Mouse (Mus musculus) forebrain, embryonic 10.5 days (tissue): ENCODE results near the gene Sowahb. TPM values are rescaled to one million over a fixed set of nuclear protein-coding genes. Genes with fewer than 3 reads are reported as not detected.

Experiments
- DNase-seq: peaks from one replicate; pipeline ENCODE4 v3.0.0-alpha.2; 2017; ENCODE audit warnings: low spot score; ENCODE audit errors: extremely low spot score
- H3K27ac ChIP-seq: fragments of 300-500 bp; sonication (generic); 2 replicates; pipeline ENCODE4 v1.5.1; 2016; ENCODE audit warnings: mild to moderate bottlenecking
- H3K27me3 ChIP-seq: fragments of 300-500 bp; sonication (generic); 2 replicates; pipeline ENCODE4 v1.6.1; 2016; ENCODE audit warnings: mild to moderate bottlenecking; ENCODE audit not compliant: poor library complexity, severe bottlenecking
- H3K36me3 ChIP-seq: fragments of 300-500 bp; sonication (generic); replicated peaks from 2 replicates; pipeline ENCODE4 v1.6.1; 2016; ENCODE audit warnings: mild to moderate bottlenecking, moderate library complexity
- H3K4me1 ChIP-seq: fragments of 300-500 bp; sonication (generic); 2 replicates; pipeline ENCODE4 v1.6.1; 2016
- H3K4me3 ChIP-seq: fragments of 300-500 bp; sonication (generic); 2 replicates; pipeline ENCODE4 v1.5.1; 2016; ENCODE audit warnings: mild to moderate bottlenecking, moderate library complexity
- H3K9me3 ChIP-seq: fragments of 300-500 bp; sonication (generic); 2 replicates; pipeline ENCODE4 v1.6.1; 2016; ENCODE audit warnings: mild to moderate bottlenecking, moderate library complexity
- WGBS: fragments of 180-500 bp; shearing (Covaris S2); methylation state at CpG from one replicate; pipeline ENCODE4 v1.1.7; 2016; 5-methylcytosine and 5-hydroxymethylcytosine counted together
- polyA plus RNA-seq: library from polyadenylated mRNA; unstranded; fragments of >200 nt; fragmentation: Nextera tagmentation; extraction: Ambion mirVana; gene quantifications from 2 replicates; pipeline ENCODE4 v1.2.1, GENCODE M21; 2016

The Sowahb gene
- polyA plus RNA-seq, result 0.21 and 0.43 TPM in 2 replicates

GRCm38 (mm10) chr5:93044584-93045370 is at the start of gene Sowahb:
Gene Sowahb, minus strand, starts transcription at chr5:93045022.
- H3K27ac ChIP-seq, result 0 out of 2 replicates have a peak within 1 kb of the TSS, but pooled peaks have one; percentile 46
- peak within 1 kb of the TSS; percentile 63 for H3K4me3 ChIP-seq
- H3K36me3 ChIP-seq, result no peaks in the 10 kb centered on the region
- H3K27me3 ChIP-seq, result peaks cover 98% of the 10 kb centered on the region
- H3K9me3 ChIP-seq, result no peaks in the 10 kb centered on the region
- WGBS, result under 1% methylated on average over 68 of the region's 68 CpGs
- peaks cover 23% of the 10 kb centered on the region for H3K4me1 ChIP-seq
- no peak for DNase-seq

DNA sequence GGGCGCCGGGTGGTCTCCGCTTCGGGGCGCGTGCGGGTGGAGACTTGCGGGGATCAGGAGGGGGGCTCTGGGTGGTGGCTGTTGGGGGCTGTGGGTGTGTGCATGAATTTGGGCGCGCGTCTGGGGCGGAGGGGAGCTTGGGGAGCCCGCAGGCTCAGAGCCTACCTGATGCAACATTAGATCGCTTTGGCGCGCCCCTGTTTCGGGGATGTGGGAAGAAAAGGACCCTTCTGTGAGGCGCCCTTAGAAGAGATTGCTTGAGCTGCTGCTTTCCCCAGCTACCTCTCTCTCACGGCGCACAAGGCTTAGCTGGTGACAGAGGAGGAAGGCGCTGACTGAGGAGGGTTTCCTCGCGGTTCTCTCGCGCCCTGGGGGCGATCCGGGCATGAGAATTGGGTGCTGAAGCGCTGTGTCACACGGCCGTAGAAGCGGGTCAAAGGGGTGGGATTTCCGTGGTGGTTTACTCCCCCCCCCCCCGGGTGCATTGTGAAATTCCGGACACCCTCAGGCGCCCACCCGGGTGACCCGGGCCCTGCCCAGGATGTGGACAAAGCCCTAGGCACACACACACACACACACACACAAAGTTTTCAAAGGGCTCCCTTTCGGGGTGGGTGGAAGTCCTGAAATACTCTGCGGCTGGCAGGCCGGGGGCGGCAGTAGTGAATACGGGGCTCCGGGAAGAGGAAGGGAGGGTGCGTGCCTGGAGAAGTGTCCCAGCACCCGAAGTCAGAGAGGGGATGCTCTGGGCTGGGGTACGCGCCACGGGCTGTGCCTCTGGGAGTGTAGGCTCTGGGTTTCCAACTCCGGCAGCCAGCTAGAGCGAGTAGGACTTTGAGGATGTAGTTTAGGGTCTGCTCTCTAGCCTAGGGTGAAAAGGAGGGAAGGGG is 49.1 kb upstream of the Sowahb start:
- peaks cover 17% of the 10 kb centered on the region for H3K36me3 ChIP-seq
- peak overlapping the region; percentile 99 for H3K27ac ChIP-seq
- under 1% methylated on average over 50 of the region's 50 CpGs for WGBS
- H3K9me3 ChIP-seq, result no peaks in the 10 kb centered on the region
- peaks cover 64% of the 10 kb centered on the region for H3K4me1 ChIP-seq
- peak overlapping the region; percentile 94 for H3K4me3 ChIP-seq
- H3K27me3 ChIP-seq, result no peaks in the 10 kb centered on the region
- peak; percentile 68 for DNase-seq

- Histone ChIP-seq H3K4me3 (peak within 1 kb of the TSS; percentile 94), H3K36me3 (peaks cover 8% of the 10 kb centered on the region), H3K4me1 (peaks cover 55% of the 10 kb centered on the region), H3K27me3 (no peaks in the 10 kb centered on the region), H3K27ac (peak within 1 kb of the TSS; percentile 99), H3K9me3 (no peaks in the 10 kb centered on the region)
- DNase-seq, result peak; percentile 93
- WGBS, result under 1% methylated on average over 63 of the region's 63 CpGs
Measured at GRCm38 (mm10) chr5:93092857-93093622, 48.2 kb upstream of the Sowahb start, which contains the start of gene Sept11. Gene Sept11, plus strand, starts transcription at chr5:93093437.

- H3K9me3 ChIP-seq, result no peaks in the 10 kb centered on the region
- H3K36me3 ChIP-seq, result 0 out of 2 replicates have a peak, but pooled peaks cover 2% of the 10 kb centered on the region
- no peaks in the 10 kb centered on the region for H3K27me3 ChIP-seq
- H3K27ac ChIP-seq, result peak overlapping the region; percentile 99
- H3K4me1 ChIP-seq, result peaks cover 47% of the 10 kb centered on the region
- peak overlapping the region; percentile 94 for H3K4me3 ChIP-seq
- WGBS, result 8% methylated on average over 28 of the region's 28 CpGs
- peak; percentile 51 for DNase-seq
Measured at GRCm38 (mm10) chr5:93092147-93092781, 47.4 kb upstream of the Sowahb start.

GRCm38 (mm10) chr5:93091266-93091665 is 46.4 kb upstream of the Sowahb start:
- no peaks in the 10 kb centered on the region for H3K9me3 ChIP-seq
- 0 out of 2 replicates have a peak, but pooled peaks cover 2% of the 10 kb centered on the region for H3K36me3 ChIP-seq
- WGBS, result 84% methylated on average over 3 of the region's 3 CpGs
- H3K27ac ChIP-seq, result no peak overlapping the region
- H3K4me1 ChIP-seq, result peaks cover 37% of the 10 kb centered on the region
- no peak for DNase-seq
- H3K27me3 ChIP-seq, result no peaks in the 10 kb centered on the region
- H3K4me3 ChIP-seq, result peak overlapping the region; percentile 94; the same call in 1 of the 2 replicates

DNA sequence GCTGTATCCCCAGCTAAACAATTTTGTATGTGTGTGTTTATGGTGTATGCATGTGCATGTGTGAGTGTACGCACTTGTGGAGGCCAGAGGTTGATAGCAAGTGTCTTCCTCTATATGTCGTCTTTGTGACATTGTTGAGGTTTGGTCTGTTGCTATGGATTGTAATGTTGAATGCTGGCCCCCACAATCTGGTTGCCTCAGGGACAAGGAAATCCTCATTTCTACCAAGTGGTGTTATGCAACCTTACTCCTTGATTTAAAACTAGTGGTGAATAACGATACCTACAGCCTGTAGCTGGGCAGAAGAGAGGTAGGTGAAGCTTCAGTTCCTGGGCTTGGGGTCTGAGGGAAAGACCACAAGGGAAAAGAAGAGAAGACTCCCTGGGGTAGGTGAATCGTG is 41.1 kb upstream of the Sowahb start:
- Histone ChIP-seq H3K36me3 (no peaks in the 10 kb centered on the region), H3K4me3 (no peak overlapping the region), H3K27me3 (no peaks in the 10 kb centered on the region), H3K9me3 (no peaks in the 10 kb centered on the region), H3K4me1 (peaks cover 1% of the 10 kb centered on the region), H3K27ac (no peak overlapping the region)
- DNase-seq, result no peak
- WGBS, result 88% methylated on average over 4 of the region's 4 CpGs

DNA sequence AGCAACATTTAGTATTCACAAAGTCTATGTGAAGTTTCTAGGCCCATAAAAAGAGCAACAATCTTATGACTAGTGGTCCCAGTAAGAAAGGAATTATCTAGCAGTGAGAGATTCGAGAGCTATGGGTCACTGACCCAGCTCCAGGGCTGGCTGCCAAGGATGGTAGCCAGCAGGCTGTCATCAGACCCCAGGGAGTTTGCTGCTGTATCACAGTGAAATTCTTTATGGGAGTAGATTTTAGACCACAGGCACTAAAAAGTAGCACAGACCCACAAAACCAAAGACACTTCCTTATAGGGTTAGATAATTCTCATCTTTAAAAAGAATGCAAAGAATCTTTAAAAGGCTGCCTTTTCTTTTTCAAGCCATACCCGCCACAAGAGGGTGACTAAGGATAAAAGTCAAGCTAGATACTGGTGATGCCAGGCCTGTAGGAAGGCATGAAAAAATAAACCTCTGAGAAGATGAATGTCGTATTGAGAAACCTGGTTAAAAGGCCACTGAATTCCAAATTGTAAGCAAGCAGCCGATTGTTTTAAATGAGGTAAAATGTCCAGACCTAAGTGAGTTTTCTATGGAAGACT is 40.3 kb upstream of the Sowahb start:
- Histone ChIP-seq H3K36me3 (no peaks in the 10 kb centered on the region), H3K27ac (no peak overlapping the region), H3K4me1 (no peaks in the 10 kb centered on the region), H3K27me3 (no peaks in the 10 kb centered on the region), H3K4me3 (no peak overlapping the region), H3K9me3 (no peaks in the 10 kb centered on the region)
- no peak for DNase-seq
- WGBS, result 68% methylated on average over 4 of the region's 4 CpGs

- Histone ChIP-seq H3K27me3 (no peaks in the 10 kb centered on the region), H3K4me3 (no peak overlapping the region), H3K27ac (no peak overlapping the region), H3K36me3 (no peaks in the 10 kb centered on the region), H3K9me3 (no peaks in the 10 kb centered on the region), H3K4me1 (no peaks in the 10 kb centered on the region; the same call in 1 of the 2 replicates)
- 87% methylated on average over 3 of the region's 3 CpGs for WGBS
- DNase-seq, result no peak
Measured at GRCm38 (mm10) chr5:93079596-93079995, 34.8 kb upstream of the Sowahb start.

- 90% methylated on average over 7 of the region's 7 CpGs for WGBS
- H3K4me3 ChIP-seq, result no peak overlapping the region
- no peak overlapping the region for H3K27ac ChIP-seq
Measured at GRCm38 (mm10) chr5:93077661-93078323, 33.0 kb upstream of the Sowahb start.

DNA sequence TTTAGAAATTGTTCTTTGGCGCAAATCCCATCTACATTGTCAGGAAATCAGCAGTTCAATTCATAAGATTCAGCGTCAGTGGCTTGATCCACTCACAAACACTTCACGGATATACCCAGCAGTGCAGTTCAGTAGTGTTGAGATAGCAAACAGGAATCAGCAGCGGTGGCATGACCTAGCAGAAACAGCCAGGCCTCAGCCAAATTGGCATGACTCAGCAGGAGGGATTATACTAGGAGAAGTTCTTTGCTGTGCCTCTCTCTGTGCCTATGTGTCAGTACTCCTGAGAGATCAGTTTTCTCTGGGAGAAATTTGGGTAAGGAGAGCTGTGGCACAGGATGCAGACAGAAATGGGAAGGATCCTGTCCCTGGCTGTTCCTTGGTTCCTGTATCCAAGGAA is 16.0 kb upstream of the Sowahb start:
- H3K27me3 ChIP-seq, result no peaks in the 10 kb centered on the region
- H3K27ac ChIP-seq, result no peak overlapping the region
- no peaks in the 10 kb centered on the region for H3K4me1 ChIP-seq
- H3K9me3 ChIP-seq, result 0 out of 2 replicates have a peak, but pooled peaks cover 4% of the 10 kb centered on the region
- H3K36me3 ChIP-seq, result no peaks in the 10 kb centered on the region
- no peak for DNase-seq
- WGBS, result 91% methylated on average over 4 of the region's 4 CpGs
- no peak overlapping the region for H3K4me3 ChIP-seq

More at GRCm38 (mm10) chr5:93077661-93078323, 33.0 kb upstream of the Sowahb start:
- no peaks in the 10 kb centered on the region for H3K36me3 ChIP-seq
- H3K27me3 ChIP-seq, result no peaks in the 10 kb centered on the region
- H3K4me1 ChIP-seq, result no peaks in the 10 kb centered on the region; the same call in 1 of the 2 replicates
- H3K9me3 ChIP-seq, result no peaks in the 10 kb centered on the region
- DNase-seq, result no peak
